Mouse (Mus musculus) lung, adult 2 months (tissue): ENCODE measurements around the gene Nisch.

ENCODE experiments used
- CTCF ChIP-seq: fragments of 200-500 bp; IDR thresholded peaks from 2 replicates; pipeline ENCODE4 v1.5.1; 2011; ENCODE audit warnings: mild to moderate bottlenecking, low read length, control low read depth; ENCODE audit not compliant: insufficient read depth
- POLR2A ChIP-seq: fragments of 200-500 bp; IDR thresholded peaks from 2 replicates; pipeline ENCODE4 v1.6.1; 2011; ENCODE audit warnings: low read depth, mild to moderate bottlenecking, control low read depth, low read length, borderline replicate concordance; ENCODE audit errors: extremely low read depth

DNA sequence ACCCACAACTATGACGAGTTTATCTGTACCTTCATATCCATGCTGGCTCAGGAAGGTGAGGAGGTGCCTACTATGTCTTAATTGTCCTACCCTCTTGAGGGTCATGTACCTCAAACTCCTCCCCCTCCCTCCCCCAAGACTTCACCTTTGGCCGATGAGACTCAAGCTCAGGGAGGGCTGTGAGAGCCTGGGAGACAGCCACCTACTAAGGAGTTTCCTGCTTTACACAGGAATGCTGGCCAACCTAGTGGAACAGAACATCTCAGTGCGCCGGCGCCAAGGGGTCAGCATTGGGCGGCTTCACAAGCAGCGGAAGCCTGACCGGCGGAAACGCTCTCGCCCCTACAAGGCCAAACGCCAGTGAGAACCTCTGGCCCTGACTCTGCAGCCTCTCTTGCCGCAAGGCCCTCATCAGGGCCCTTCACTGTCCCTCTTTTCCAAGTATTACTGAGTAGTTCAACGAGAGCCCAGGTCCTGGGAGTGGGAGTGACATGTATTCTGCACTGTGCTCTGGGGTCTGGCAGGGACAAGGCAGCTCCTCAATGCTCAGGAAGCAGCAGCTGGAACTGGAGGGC is 41.8 kb upstream of the Nisch start:
- TF ChIP-seq CTCF, result no peak
- no peak for TF ChIP-seq POLR2A
